Mouse (Mus musculus): ENCODE measurements around the gene Serp1.

The Serp1 gene

GRCm38 (mm10) chr3:58525652-58526407 is at the start of gene Serp1, which contains the start of gene Eif2a:
Serp1 (minus strand) TSS chr3:58525892.
Eif2a (plus strand) TSS chr3:58525821.
- peak; percentile 64 for DNase-seq (ENCODE audit: extremely low read depth, low read depth, low spot score)

- DNase-seq (ENCODE audit: extremely low read depth, low read depth, low spot score): no peak
Measured at GRCm38 (mm10) chr3:58570821-58571220, 45.1 kb upstream of the Serp1 start.

GRCm38 (mm10) chr3:58561437-58561836 is 35.7 kb upstream of the Serp1 start:
- DNase-seq (ENCODE audit: extremely low read depth, low read depth, low spot score): no peak

- no peak for DNase-seq (ENCODE audit: extremely low read depth, low read depth, low spot score)
Measured at GRCm38 (mm10) chr3:58559887-58560286, 34.2 kb upstream of the Serp1 start.

- DNase-seq (ENCODE audit: extremely low read depth, low read depth, low spot score): no peak
Measured at GRCm38 (mm10) chr3:58556649-58557048, 31.0 kb upstream of the Serp1 start.

GRCm38 (mm10) chr3:58552001-58552811 is 26.5 kb upstream of the Serp1 start:
- DNase-seq (ENCODE audit: extremely low read depth, low read depth, low spot score): no peak

- DNase-seq (ENCODE audit: extremely low read depth, low read depth, low spot score): no peak
Measured at GRCm38 (mm10) chr3:58536573-58536972, 10.9 kb upstream of the Serp1 start.

- no peak for DNase-seq (ENCODE audit: extremely low read depth, low read depth, low spot score)
Measured at GRCm38 (mm10) chr3:58526408-58526737, 681 bp upstream of the Serp1 start.

DNA sequence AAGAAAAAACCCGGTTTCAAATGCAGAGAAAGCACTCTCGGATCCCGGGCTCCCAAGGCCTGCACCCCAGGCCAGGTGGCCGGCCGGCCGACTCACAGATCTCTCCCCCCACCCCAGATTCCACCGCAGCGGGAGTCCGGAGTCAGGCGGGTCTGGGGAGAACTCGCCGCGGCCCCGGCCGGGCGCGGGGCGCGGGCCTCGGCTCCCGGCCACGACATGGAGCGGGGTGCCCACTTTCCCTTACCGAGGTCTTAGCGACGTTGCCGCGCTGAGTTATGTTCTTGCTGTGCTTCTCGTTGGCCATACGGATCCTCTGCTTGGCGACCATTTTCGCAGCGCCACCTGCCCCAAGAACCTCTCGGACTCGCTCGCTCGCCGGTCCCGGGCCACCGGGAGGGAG is 526 bp downstream of the Serp1 start:
- DNase-seq (ENCODE audit: extremely low read depth, low read depth, low spot score): no peak

DNA sequence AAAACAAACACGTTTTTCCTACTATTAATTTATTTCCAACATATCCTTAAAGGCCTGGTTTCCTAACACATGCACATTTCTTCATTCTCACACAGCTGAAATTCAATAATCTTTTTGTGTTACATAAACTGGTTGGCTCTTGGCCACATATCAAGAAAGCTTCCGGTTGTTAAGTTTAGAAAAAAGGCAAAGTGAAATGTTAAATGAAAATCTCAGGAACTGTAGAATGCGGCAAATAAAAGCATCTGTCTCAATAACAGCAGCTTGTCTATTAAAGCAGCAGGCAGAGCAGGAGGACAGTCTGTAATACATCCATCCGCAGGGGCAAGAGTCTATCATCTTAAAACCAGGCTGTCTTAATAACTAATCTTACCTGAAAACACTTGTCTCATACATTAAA is 1.4 kb downstream of the Serp1 start:
- no peak for DNase-seq (ENCODE audit: extremely low read depth, low read depth, low spot score)

DNA sequence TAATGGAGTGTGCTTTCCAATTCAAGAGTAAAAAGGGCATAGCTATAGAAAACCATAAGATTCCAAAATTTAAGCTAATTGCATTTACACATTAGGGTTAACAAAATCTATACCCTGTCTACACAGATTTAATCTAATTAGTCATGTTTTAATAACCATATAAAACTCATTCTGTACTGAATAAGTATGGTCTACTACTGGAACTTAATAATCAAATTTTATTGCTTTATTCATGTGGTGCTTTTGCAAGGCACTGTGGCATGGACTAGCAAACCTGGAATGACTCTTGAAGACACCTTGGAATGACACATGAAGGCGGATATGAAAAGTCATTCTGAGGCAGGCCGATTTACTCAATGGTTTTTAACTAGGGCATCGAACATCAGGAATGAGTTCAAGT is 2.3 kb downstream of the Serp1 start:
- no peak for DNase-seq (ENCODE audit: extremely low read depth, low read depth, low spot score)

- no peak for DNase-seq (ENCODE audit: extremely low read depth, low read depth, low spot score)
Measured at GRCm38 (mm10) chr3:58521361-58521760, 4.3 kb downstream of the Serp1 start.

- DNase-seq (ENCODE audit: extremely low read depth, low read depth, low spot score): no peak
Measured at GRCm38 (mm10) chr3:58520286-58520685, 5.4 kb downstream of the Serp1 start.

GRCm38 (mm10) chr3:58519536-58519935 is 6.2 kb downstream of the Serp1 start:
- no peak for DNase-seq (ENCODE audit: extremely low read depth, low read depth, low spot score)

GRCm38 (mm10) chr3:58518962-58519361 is 6.7 kb downstream of the Serp1 start:
- no peak for DNase-seq (ENCODE audit: extremely low read depth, low read depth, low spot score)

DNA sequence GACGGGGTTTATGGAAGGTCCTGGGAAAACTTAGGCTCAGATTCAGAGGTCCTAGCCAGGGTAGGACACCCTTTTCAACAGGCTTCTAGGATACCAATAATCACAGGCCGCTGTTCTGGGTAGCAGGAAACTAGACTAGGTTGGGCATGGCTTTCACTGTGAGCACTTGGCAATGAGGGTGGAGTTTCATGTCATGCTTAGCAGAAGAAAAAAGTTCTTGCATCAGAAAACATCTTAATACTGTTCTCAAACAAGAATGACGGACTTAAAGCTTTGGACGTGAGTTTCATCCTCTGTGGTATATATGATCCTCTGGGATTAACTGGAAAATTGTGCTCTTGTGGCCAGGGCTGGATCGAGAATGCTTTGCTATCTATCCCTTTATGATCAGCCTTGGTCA is 7.9 kb downstream of the Serp1 start:
- no peak for DNase-seq (ENCODE audit: extremely low read depth, low read depth, low spot score)

GRCm38 (mm10) chr3:58517258-58517657 is 8.4 kb downstream of the Serp1 start:
- no peak for DNase-seq (ENCODE audit: extremely low read depth, low read depth, low spot score)

- DNase-seq (ENCODE audit: extremely low read depth, low read depth, low spot score): no peak
Measured at GRCm38 (mm10) chr3:58516602-58516976, 9.1 kb downstream of the Serp1 start.

DNA sequence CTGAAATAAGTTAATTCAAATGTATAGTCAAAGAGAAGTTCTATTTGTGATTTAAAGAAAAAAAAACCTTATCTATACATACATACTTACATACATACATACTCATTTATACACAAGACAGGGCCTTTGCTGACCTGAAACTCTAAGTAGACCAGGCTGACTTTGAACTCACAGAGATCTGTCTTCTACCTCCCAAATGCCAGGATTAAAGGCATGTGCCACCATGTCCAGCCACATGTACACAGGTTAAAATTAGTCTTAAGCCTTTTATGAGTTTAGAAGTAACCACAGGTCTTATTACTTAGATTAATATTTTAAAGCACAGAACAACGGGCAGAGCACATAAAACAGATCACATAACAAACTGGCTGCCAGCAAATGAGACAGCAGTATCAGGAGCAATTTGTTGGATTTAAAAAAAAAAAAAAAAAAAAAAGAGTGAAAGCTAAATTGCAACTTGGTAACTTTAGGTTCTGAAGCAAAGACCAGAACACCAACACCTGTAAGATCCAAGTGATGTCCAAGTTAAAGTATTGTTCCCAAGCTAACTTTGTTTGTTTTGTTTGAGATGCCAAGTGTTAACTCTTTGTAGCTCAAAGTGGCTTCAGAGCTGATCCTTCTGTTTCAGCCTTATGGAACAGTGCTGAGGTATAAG is 9.6 kb downstream of the Serp1 start:
- no peak for DNase-seq (ENCODE audit: extremely low read depth, low read depth, low spot score)

DNA sequence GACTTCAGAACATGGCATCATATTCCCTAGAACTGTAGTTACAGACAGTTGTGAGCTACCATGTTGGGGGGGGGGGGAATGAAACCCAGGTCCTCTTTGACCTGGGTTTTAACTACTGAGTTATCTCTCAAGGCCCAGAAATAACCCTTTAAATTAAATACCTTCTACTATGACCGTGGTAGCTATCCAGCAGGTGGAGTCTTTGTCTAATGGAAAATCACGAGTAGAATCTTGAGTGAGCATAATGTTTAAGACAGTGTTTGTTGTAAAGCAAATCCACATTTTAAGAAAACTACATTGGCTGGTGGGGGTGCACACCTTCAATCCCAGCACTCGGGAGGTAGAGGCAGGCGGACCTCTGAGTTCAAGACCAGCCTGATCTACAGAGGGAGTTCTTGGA is 12.2 kb downstream of the Serp1 start:
- no peak for DNase-seq (ENCODE audit: extremely low read depth, low read depth, low spot score)

DNA sequence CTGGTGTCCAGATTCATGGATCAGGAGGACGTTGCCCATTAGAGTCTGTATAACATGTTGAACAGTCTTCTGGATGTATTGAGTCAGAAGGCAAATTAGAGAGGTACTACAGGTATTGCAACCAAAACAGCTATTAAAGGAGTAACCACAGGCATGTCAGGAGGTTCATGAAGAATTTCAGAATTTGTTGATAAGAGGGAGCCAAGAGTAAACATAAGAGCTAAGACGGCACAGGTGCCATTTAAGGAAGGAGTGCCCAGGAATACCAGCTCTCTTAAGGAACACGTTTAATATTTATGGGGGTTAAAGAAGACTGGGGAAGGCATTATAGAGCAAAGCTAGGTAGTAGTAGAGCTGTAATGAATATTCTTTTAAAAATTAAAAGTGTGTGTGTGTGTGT is 13.0 kb downstream of the Serp1 start:
- DNase-seq (ENCODE audit: extremely low read depth, low read depth, low spot score): no peak

GRCm38 (mm10) chr3:58511581-58511980 is 14.1 kb downstream of the Serp1 start:
- no peak for DNase-seq (ENCODE audit: extremely low read depth, low read depth, low spot score)

All from fat pad, adult 2 months (tissue).